Mouse (Mus musculus) C2C12 (cell line): ENCODE results near the gene Rfxap. TPM values are rescaled to one million over a fixed set of nuclear protein-coding genes. Genes with fewer than 3 reads are reported as not detected.

Experiments used
- H3K27me3 ChIP-seq: one replicate; pipeline ENCODE4 v1.6.1; 2011; ENCODE audit not compliant: control insufficient read depth, insufficient read depth, insufficient read length
- H3K36me3 ChIP-seq: one replicate; pipeline ENCODE4 v1.6.1; 2011; ENCODE audit not compliant: control insufficient read depth, insufficient read depth
- H3K4me3 ChIP-seq: one replicate; pipeline ENCODE4 v1.5.1; 2011; ENCODE audit warnings: mild to moderate bottlenecking, control low read depth; ENCODE audit not compliant: poor library complexity, insufficient read depth, severe bottlenecking
- H3K79me2 ChIP-seq: one replicate; pipeline ENCODE4 v1.6.1; 2011; ENCODE audit not compliant: control insufficient read depth, insufficient read depth
- H3K79me3 ChIP-seq: one replicate; pipeline ENCODE4 v1.6.1; 2011; ENCODE audit warnings: low read depth, control low read depth
- H3ac ChIP-seq: one replicate; pipeline ENCODE3; 2011; ENCODE audit warnings: low read depth; ENCODE audit not compliant: control insufficient read depth, insufficient read length
- CEBPB ChIP-seq: IDR thresholded peaks from one replicate; pipeline ENCODE4 v1.6.1; 2011; ENCODE audit warnings: low read depth, mild to moderate bottlenecking, control low read depth, moderate library complexity
- CTCF ChIP-seq: IDR thresholded peaks from one replicate; pipeline ENCODE4 v1.5.1; 2011; ENCODE audit not compliant: control insufficient read depth, insufficient read depth, insufficient read length
- FOSL1 ChIP-seq: IDR thresholded peaks from one replicate; pipeline ENCODE4 v1.8.0; 2011; ENCODE audit warnings: mild to moderate bottlenecking, low read length; ENCODE audit not compliant: poor library complexity, insufficient read depth, severe bottlenecking
- MAX ChIP-seq: IDR thresholded peaks from one replicate; pipeline ENCODE4 v1.6.1; 2011; ENCODE audit warnings: mild to moderate bottlenecking, control low read depth
- MYOD1 ChIP-seq: IDR thresholded peaks from one replicate; pipeline ENCODE4 v1.6.1; 2011; ENCODE audit warnings: low read depth; ENCODE audit not compliant: control insufficient read depth, insufficient read length
- MYOG ChIP-seq: IDR thresholded peaks from one replicate; pipeline ENCODE4 v1.6.1; 2011; ENCODE audit not compliant: control insufficient read depth, insufficient read length; ENCODE audit errors: extremely low read depth
- USF1 ChIP-seq: IDR thresholded peaks from one replicate; pipeline ENCODE4 v1.6.1; 2011; ENCODE audit warnings: low read depth, mild to moderate bottlenecking, control low read depth, moderate library complexity
- polyA plus RNA-seq: library from polyadenylated mRNA; unstranded; fragments of >200 nt; fragmentation: generic; extraction: Trizol; gene quantifications from one replicate; pipeline ENCODE4 v1.2.1, GENCODE M21; 2012; ENCODE audit warnings: missing spikeins

Rfxap gene
- polyA plus RNA-seq, 1 experiment: 27.3 TPM

GRCm38 (mm10) chr3:54755145-54756041, 52.2 kb downstream of the Rfxap start, which contains the start of gene Smad9:
Smad9 (plus strand) TSS chr3:54755582.
- no peaks in the 10 kb centered on the region for H3K79me2 ChIP-seq
- TF ChIP-seq MYOG: no peak
- TF ChIP-seq CEBPB: no peak
- no peak for TF ChIP-seq CTCF
- TF ChIP-seq MYOD1: no peak
- no peak for TF ChIP-seq USF1
- no peak for TF ChIP-seq MAX
- TF ChIP-seq FOSL1: no peak
- H3K79me3 ChIP-seq: no peaks in the 10 kb centered on the region
- H3K36me3 ChIP-seq: peaks cover under 1% of the 10 kb centered on the region
- H3K27me3 ChIP-seq: no peaks in the 10 kb centered on the region
- peak within 1 kb of the TSS; percentile 47 for H3ac ChIP-seq
- H3K4me3 ChIP-seq: peak within 1 kb of the TSS; percentile 28

GRCm38 (mm10) chr3:54753411-54753810, 54.2 kb downstream of the Rfxap start:
- Histone ChIP-seq H3K79me2 (no peaks in the 10 kb centered on the region), H3K4me3 (no peak overlapping the region), H3K27me3 (no peaks in the 10 kb centered on the region), H3K79me3 (no peaks in the 10 kb centered on the region), H3ac (no peak overlapping the region), H3K36me3 (peaks cover 21% of the 10 kb centered on the region)
- TF ChIP-seq USF1: no peak
- no peak for TF ChIP-seq CEBPB
- no peak for TF ChIP-seq FOSL1
- no peak for TF ChIP-seq CTCF
- TF ChIP-seq MYOD1: no peak
- TF ChIP-seq MYOG: no peak
- TF ChIP-seq MAX: no peak

Other genes starting within 250 kb of the Rfxap start
- gene Supt20, start 115.0 kb downstream of the Rfxap start, polyA plus RNA-seq: 13.2 TPM
- not detected for gene Gm21958, start 93.4 kb downstream of the Rfxap start, polyA plus RNA-seq
- 88.1 TPM for gene Exosc8, start 72.4 kb downstream of the Rfxap start, polyA plus RNA-seq
- 43.0 TPM for gene Alg5, start 72.3 kb downstream of the Rfxap start, polyA plus RNA-seq
- 2.5 TPM for gene Smad9, start 52.2 kb downstream of the Rfxap start, polyA plus RNA-seq
- not detected for gene Sertm1, start 108.1 kb upstream of the Rfxap start, polyA plus RNA-seq
- not detected for gene Ccna1, start 247.7 kb upstream of the Rfxap start, polyA plus RNA-seq